Mouse (Mus musculus): ENCODE data around the gene Xrcc3. TPM values are rescaled to one million over a fixed set of nuclear protein-coding genes. Genes with fewer than 3 reads are reported as not detected.

The Xrcc3 gene
- polyA plus RNA-seq, 1 experiment from 2014 or later, result 6.0 TPM

- Histone ChIP-seq H3K36me3 (peaks cover 98% of the 10 kb centered on the region), H3K9me3 (no peaks in the 10 kb centered on the region), H3K4me1 (0 out of 2 replicates have a peak, but pooled peaks cover 7% of the 10 kb centered on the region), H3K4me3 (no peak overlapping the region), H3K4me2 (no peak overlapping the region), H3K27me3 (replicated peaks) (no peaks in the 10 kb centered on the region), H3K9ac (no peak overlapping the region), H3K27ac (replicated peaks) (no peak overlapping the region)
- ATAC-seq (ENCODE audit: extremely low read depth, insufficient number of reproducible peaks, low FRiP score, low TSS enrichment), result no peak
- WGBS, result 87% methylated on average over 28 of the region's 28 CpGs
These were observed 18.3 kb downstream of the Xrcc3 start for GRCm38 (mm10) chr12:111795180-111795895.

GRCm38 (mm10) chr12:111794526-111795179 lies 19.0 kb downstream of the Xrcc3 start:
- 0 out of 2 replicates have a peak, but pooled peaks cover 6% of the 10 kb centered on the region for H3K4me1 ChIP-seq
- 91% methylated on average over 18 of the region's 18 CpGs for WGBS
- no peak overlapping the region for H3K27ac ChIP-seq (replicated peaks)

GRCm38 (mm10) chr12:111794102-111794501 lies 19.6 kb downstream of the Xrcc3 start:
- peaks cover 98% of the 10 kb centered on the region for H3K36me3 ChIP-seq

More at GRCm38 (mm10) chr12:111794526-111795179, 19.0 kb downstream of the Xrcc3 start:
- no peaks in the 10 kb centered on the region for H3K9me3 ChIP-seq
- H3K4me2 ChIP-seq, result no peak overlapping the region
- no peak overlapping the region for H3K9ac ChIP-seq
- no peak for ATAC-seq (ENCODE audit: extremely low read depth, insufficient number of reproducible peaks, low FRiP score, low TSS enrichment)
- no peaks in the 10 kb centered on the region for H3K27me3 ChIP-seq (replicated peaks)
- no peak overlapping the region for H3K4me3 ChIP-seq
- H3K36me3 ChIP-seq, result peaks cover 98% of the 10 kb centered on the region

GRCm38 (mm10) chr12:111791474-111792104 lies 22.1 kb downstream of the Xrcc3 start:
- Histone ChIP-seq H3K4me2 (no peak overlapping the region), H3K9me3 (no peaks in the 10 kb centered on the region), H3K27ac (replicated peaks) (no peak overlapping the region), H3K36me3 (peaks cover 100% of the 10 kb centered on the region), H3K9ac (no peak overlapping the region), H3K4me1 (peaks cover 12% of the 10 kb centered on the region; the same call in 1 of the 2 replicates), H3K27me3 (replicated peaks) (no peaks in the 10 kb centered on the region), H3K4me3 (no peak overlapping the region)
- 90% methylated on average over 13 of the region's 13 CpGs for WGBS
- no peak for ATAC-seq (ENCODE audit: extremely low read depth, insufficient number of reproducible peaks, low FRiP score, low TSS enrichment)

More at GRCm38 (mm10) chr12:111794102-111794501, 19.6 kb downstream of the Xrcc3 start:
- no peaks in the 10 kb centered on the region for H3K27me3 ChIP-seq (replicated peaks)
- H3K9me3 ChIP-seq, result no peaks in the 10 kb centered on the region
- H3K9ac ChIP-seq, result no peak overlapping the region
- no peak for ATAC-seq (ENCODE audit: extremely low read depth, insufficient number of reproducible peaks, low FRiP score, low TSS enrichment)
- no peak overlapping the region for H3K27ac ChIP-seq (replicated peaks)
- 74% methylated on average over 21 of the region's 22 CpGs for WGBS
- no peak overlapping the region for H3K4me2 ChIP-seq
- 0 out of 2 replicates have a peak, but pooled peaks cover 6% of the 10 kb centered on the region for H3K4me1 ChIP-seq
- no peak overlapping the region for H3K4me3 ChIP-seq

- H3K27ac ChIP-seq (replicated peaks), result no peak overlapping the region
- WGBS, result 87% methylated on average over 7 of the region's 7 CpGs
- no peaks in the 10 kb centered on the region for H3K9me3 ChIP-seq
- no peak overlapping the region for H3K4me3 ChIP-seq
- no peak overlapping the region for H3K9ac ChIP-seq
- no peaks in the 10 kb centered on the region for H3K27me3 ChIP-seq (replicated peaks)
- peaks cover 12% of the 10 kb centered on the region; the same call in 1 of the 2 replicates for H3K4me1 ChIP-seq
- H3K36me3 ChIP-seq, result peaks cover 100% of the 10 kb centered on the region
- H3K4me2 ChIP-seq, result no peak overlapping the region
- ATAC-seq (ENCODE audit: extremely low read depth, insufficient number of reproducible peaks, low FRiP score, low TSS enrichment), result no peak
These were observed 23.0 kb downstream of the Xrcc3 start for GRCm38 (mm10) chr12:111790631-111791030.

- Histone ChIP-seq H3K4me2 (no peak overlapping the region), H3K4me3 (no peak overlapping the region), H3K27ac (replicated peaks) (no peak overlapping the region), H3K4me1 (peaks cover 12% of the 10 kb centered on the region; the same call in 1 of the 2 replicates), H3K9me3 (no peaks in the 10 kb centered on the region), H3K36me3 (peaks cover 100% of the 10 kb centered on the region), H3K9ac (no peak overlapping the region), H3K27me3 (replicated peaks) (no peaks in the 10 kb centered on the region)
- WGBS, result 93% methylated on average over 5 of the region's 5 CpGs
- no peak for ATAC-seq (ENCODE audit: extremely low read depth, insufficient number of reproducible peaks, low FRiP score, low TSS enrichment)
These were observed 23.6 kb downstream of the Xrcc3 start for GRCm38 (mm10) chr12:111790090-111790489.

GRCm38 (mm10) chr12:111787015-111787414 lies 26.7 kb downstream of the Xrcc3 start:
- Histone ChIP-seq H3K27me3 (replicated peaks) (no peaks in the 10 kb centered on the region), H3K9me3 (no peaks in the 10 kb centered on the region), H3K4me2 (no peak overlapping the region), H3K36me3 (peaks cover 100% of the 10 kb centered on the region), H3K4me3 (no peak overlapping the region), H3K27ac (replicated peaks) (no peak overlapping the region), H3K4me1 (peaks cover 6% of the 10 kb centered on the region; the same call in 1 of the 2 replicates), H3K9ac (no peak overlapping the region)
- WGBS, result 40% methylated on average over 6 of the region's 6 CpGs
- ATAC-seq (ENCODE audit: extremely low read depth, insufficient number of reproducible peaks, low FRiP score, low TSS enrichment), result no peak

- WGBS, result 67% methylated on average over 15 of the region's 15 CpGs
- Histone ChIP-seq H3K4me2 (no peak overlapping the region), H3K36me3 (peaks cover 100% of the 10 kb centered on the region), H3K27ac (replicated peaks) (no peak overlapping the region), H3K9me3 (no peaks in the 10 kb centered on the region), H3K9ac (no peak overlapping the region), H3K4me1 (peaks cover 6% of the 10 kb centered on the region; the same call in 1 of the 2 replicates), H3K4me3 (no peak overlapping the region), H3K27me3 (replicated peaks) (no peaks in the 10 kb centered on the region)
- ATAC-seq (ENCODE audit: extremely low read depth, insufficient number of reproducible peaks, low FRiP score, low TSS enrichment), result no peak
These were observed 28.5 kb downstream of the Xrcc3 start for GRCm38 (mm10) chr12:111785174-111785573.

- Histone ChIP-seq H3K36me3 (peaks cover 100% of the 10 kb centered on the region), H3K9me3 (no peaks in the 10 kb centered on the region), H3K27me3 (replicated peaks) (no peaks in the 10 kb centered on the region), H3K9ac (no peak overlapping the region), H3K4me3 (no peak overlapping the region), H3K27ac (replicated peaks) (no peak overlapping the region), H3K4me1 (0 out of 2 replicates have a peak, but pooled peaks cover 3% of the 10 kb centered on the region), H3K4me2 (no peak overlapping the region)
- ATAC-seq (ENCODE audit: extremely low read depth, insufficient number of reproducible peaks, low FRiP score, low TSS enrichment), result no peak
- WGBS, result 100% methylated on average over 1 of the region's 1 CpGs
These were observed 34.1 kb downstream of the Xrcc3 start for GRCm38 (mm10) chr12:111779544-111779943.

GRCm38 (mm10) chr12:111777919-111778318 lies 35.8 kb downstream of the Xrcc3 start:
- Histone ChIP-seq H3K4me2 (no peak overlapping the region), H3K27me3 (replicated peaks) (no peaks in the 10 kb centered on the region)
- 91% methylated on average over 13 of the region's 13 CpGs for WGBS

GRCm38 (mm10) chr12:111774845-111775244 lies 38.8 kb downstream of the Xrcc3 start:
- H3K36me3 ChIP-seq, result peaks cover 84% of the 10 kb centered on the region
- ATAC-seq (ENCODE audit: extremely low read depth, insufficient number of reproducible peaks, low FRiP score, low TSS enrichment), result no peak
- no peak overlapping the region for H3K27ac ChIP-seq (replicated peaks)
- peaks cover 12% of the 10 kb centered on the region for H3K4me1 ChIP-seq
- H3K4me2 ChIP-seq, result no peak overlapping the region
- H3K4me3 ChIP-seq, result no peak overlapping the region
- no peak overlapping the region for H3K9ac ChIP-seq
- WGBS, result 77% methylated on average over 15 of the region's 15 CpGs
- H3K9me3 ChIP-seq, result no peaks in the 10 kb centered on the region
- H3K27me3 ChIP-seq (replicated peaks), result no peaks in the 10 kb centered on the region

More at GRCm38 (mm10) chr12:111777919-111778318, 35.8 kb downstream of the Xrcc3 start:
- no peak overlapping the region for H3K27ac ChIP-seq (replicated peaks)
- H3K9ac ChIP-seq, result no peak overlapping the region
- ATAC-seq (ENCODE audit: extremely low read depth, insufficient number of reproducible peaks, low FRiP score, low TSS enrichment), result no peak
- H3K36me3 ChIP-seq, result peaks cover 100% of the 10 kb centered on the region
- no peak overlapping the region for H3K4me3 ChIP-seq
- H3K4me1 ChIP-seq, result 0 out of 2 replicates have a peak, but pooled peaks cover 3% of the 10 kb centered on the region
- no peaks in the 10 kb centered on the region for H3K9me3 ChIP-seq
